Mouse (Mus musculus) myocyte (in vitro differentiated cells): Measurements from ENCODE around the gene Dyrk3. TPM values are rescaled to one million over a fixed set of nuclear protein-coding genes. Genes with fewer than 3 reads are reported as not detected.

ENCODE experiments used
- H3K27me3 ChIP-seq: one replicate; pipeline ENCODE4 v1.6.1; 2011; ENCODE audit not compliant: control insufficient read depth, insufficient read depth, insufficient read length
- H3K36me3 ChIP-seq: one replicate; pipeline ENCODE4 v1.6.1; 2011; ENCODE audit not compliant: control insufficient read depth, insufficient read depth
- H3K4me2 ChIP-seq: one replicate; pipeline ENCODE4 v1.6.1; 2011; ENCODE audit warnings: low read depth, control low read depth
- H3K4me3 ChIP-seq: one replicate; pipeline ENCODE4 v1.5.1; 2011; ENCODE audit warnings: mild to moderate bottlenecking, control low read depth, moderate library complexity
- H3K79me2 ChIP-seq: one replicate; pipeline ENCODE4 v1.6.1; 2011; ENCODE audit not compliant: control insufficient read depth, insufficient read depth
- H3ac ChIP-seq: one replicate; pipeline ENCODE4 v1.6.1; 2011; ENCODE audit not compliant: control insufficient read depth, insufficient read length
- CEBPB ChIP-seq: IDR thresholded peaks from 2 replicates; pipeline ENCODE4 v1.6.1; 2011; ENCODE audit warnings: mild to moderate bottlenecking, moderate library complexity; ENCODE audit not compliant: poor library complexity, insufficient read depth, severe bottlenecking
- E2F4 ChIP-seq: IDR thresholded peaks from one replicate; pipeline ENCODE4 v1.6.1; 2011; ENCODE audit warnings: mild to moderate bottlenecking, control low read depth, moderate library complexity; ENCODE audit not compliant: insufficient read depth
- MAX ChIP-seq: IDR thresholded peaks from one replicate; pipeline ENCODE4 v1.6.1; 2011; ENCODE audit warnings: low read depth, mild to moderate bottlenecking, control low read depth
- MYOD1 ChIP-seq, 3 experiments: IDR thresholded peaks; one replicate each; pipeline ENCODE4 v1.6.1; 2011; ENCODE audit warnings: control low read depth in 2 of 3, low read depth in 2 of 3, mild to moderate bottlenecking in 2 of 3, moderate library complexity in 1 of 3; ENCODE audit not compliant: insufficient read length in 2 of 3, control insufficient read depth in 1 of 3
- MYOG ChIP-seq, 3 experiments: IDR thresholded peaks; one replicate each; pipeline ENCODE4 v1.6.1; 2011; ENCODE audit warnings: control low read depth in 2 of 3, low read depth in 2 of 3, mild to moderate bottlenecking in 2 of 3; ENCODE audit not compliant: insufficient read length in 2 of 3, control insufficient read depth in 1 of 3, insufficient read depth in 1 of 3
- POLR2A ChIP-seq: IDR thresholded peaks from one replicate; pipeline ENCODE4 v1.6.1; 2011; ENCODE audit warnings: low read depth, mild to moderate bottlenecking, control low read depth, moderate library complexity; ENCODE audit not compliant: insufficient read length
- POLR2AphosphoS2 ChIP-seq: IDR thresholded peaks from one replicate; pipeline ENCODE4 v1.6.1; 2011; ENCODE audit warnings: low read depth, control low read depth; ENCODE audit not compliant: insufficient read length
- REST ChIP-seq: IDR thresholded peaks from one replicate; pipeline ENCODE4 v1.6.1; 2011; ENCODE audit warnings: mild to moderate bottlenecking, control low read depth, moderate library complexity; ENCODE audit not compliant: insufficient read depth, insufficient read length
- SRF ChIP-seq: IDR thresholded peaks from one replicate; pipeline ENCODE4 v1.6.1; 2011; ENCODE audit warnings: low read depth; ENCODE audit not compliant: control insufficient read depth, insufficient read length
- TCF12 ChIP-seq: IDR thresholded peaks from one replicate; pipeline ENCODE4 v1.6.1; 2011; ENCODE audit warnings: mild to moderate bottlenecking, control low read depth; ENCODE audit not compliant: poor library complexity, insufficient read depth, severe bottlenecking
- TCF3 ChIP-seq: IDR thresholded peaks from one replicate; pipeline ENCODE4 v1.6.1; 2011; ENCODE audit warnings: low read depth, control low read depth; ENCODE audit not compliant: insufficient read length
- USF1 ChIP-seq: IDR thresholded peaks from one replicate; pipeline ENCODE4 v1.6.1; 2011; ENCODE audit warnings: low read depth, mild to moderate bottlenecking, control low read depth, moderate library complexity
- polyA plus RNA-seq: library from polyadenylated mRNA; unstranded; fragments of >200 nt; fragmentation: generic; extraction: Trizol; gene quantifications from one replicate; pipeline ENCODE4 v1.2.1, GENCODE M21; 2012; ENCODE audit warnings: missing spikeins

The Dyrk3 gene
- polyA plus RNA-seq, 1 experiment: 2.7 TPM

- Histone ChIP-seq H3K36me3 (no peaks in the 10 kb centered on the region), H3K27me3 (no peaks in the 10 kb centered on the region), H3ac (no peak overlapping the region), H3K4me3 (no peak overlapping the region), H3K79me2 (peaks cover 99% of the 10 kb centered on the region), H3K4me2 (peak overlapping the region; percentile 33)
- TF ChIP-seq CEBPB: no peak
- no peak for TF ChIP-seq POLR2A
- TF ChIP-seq MYOD1 (IDR thresholded peaks at IDR 0.05; ENCODE audit: control insufficient read depth in 1 of 3, insufficient read length in 2 of 3, low read depth in 2 of 3): no peak
- TF ChIP-seq USF1: no peak
- TF ChIP-seq POLR2AphosphoS2: no peak
- TF ChIP-seq MYOG (IDR thresholded peaks at IDR 0.05; ENCODE audit: control insufficient read depth in 1 of 3, insufficient read depth in 1 of 3, insufficient read length in 2 of 3, low read depth in 2 of 3): no peak
- TF ChIP-seq TCF12: no peak
- TF ChIP-seq E2F4: no peak
- TF ChIP-seq REST: no peak
- no peak for TF ChIP-seq TCF3
- no peak for TF ChIP-seq MAX
- TF ChIP-seq SRF: no peak
These were observed 58.4 kb downstream of the Dyrk3 start for GRCm38 (mm10) chr1:131079762-131080161.

DNA sequence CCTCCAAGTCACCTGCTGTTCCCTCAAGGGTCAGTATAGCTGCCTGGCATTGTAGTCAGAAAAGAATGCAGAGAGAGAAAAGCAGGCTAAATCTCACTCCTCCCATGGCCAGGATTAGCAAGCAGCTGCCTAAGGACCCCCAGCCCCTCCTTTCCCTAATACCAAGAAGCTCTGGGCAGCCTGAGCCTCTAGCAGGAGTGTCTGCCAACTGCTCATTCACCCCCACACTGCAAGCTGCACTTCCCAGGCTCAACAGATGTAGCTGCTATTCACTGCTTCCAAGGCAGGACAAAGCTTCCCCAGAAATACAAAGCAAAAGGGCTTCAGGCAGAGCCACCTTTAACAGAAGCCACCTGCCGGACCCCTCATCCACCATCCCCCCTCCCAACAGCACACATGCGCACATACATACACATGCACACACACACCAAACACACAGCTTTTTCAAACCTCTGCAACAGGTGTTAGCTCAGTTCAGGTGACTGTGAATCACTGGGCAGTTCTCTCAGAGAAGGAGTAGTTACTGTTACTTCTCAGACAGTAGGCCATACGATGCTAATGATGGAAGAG is 59.3 kb downstream of the Dyrk3 start:
- Histone ChIP-seq H3K79me2 (peaks cover 99% of the 10 kb centered on the region), H3K36me3 (no peaks in the 10 kb centered on the region), H3ac (no peak overlapping the region), H3K27me3 (no peaks in the 10 kb centered on the region), H3K4me3 (no peak overlapping the region), H3K4me2 (no peak overlapping the region)
- TF ChIP-seq SRF (no peak), E2F4 (no peak), TCF3 (no peak), MYOD1 (IDR thresholded peaks at IDR 0.05; ENCODE audit: control insufficient read depth in 1 of 3, insufficient read length in 2 of 3, low read depth in 2 of 3) (peak in 2 of 3 experiments; percentile 67 to 76), REST (no peak), MAX (no peak), USF1 (no peak), TCF12 (peak; percentile 68), POLR2A (no peak), MYOG (IDR thresholded peaks at IDR 0.05; ENCODE audit: control insufficient read depth in 1 of 3, insufficient read depth in 1 of 3, insufficient read length in 2 of 3, low read depth in 2 of 3) (peak in 2 of 3 experiments; percentile 73 to 96), CEBPB (no peak)

Other genes starting within 250 kb of the Dyrk3 start
- not detected for gene Il20, start 226.9 kb downstream of the Dyrk3 start, polyA plus RNA-seq
- 0.11 TPM for gene Il19, start 198.2 kb downstream of the Dyrk3 start, polyA plus RNA-seq
- gene Il10, start 118.5 kb downstream of the Dyrk3 start, polyA plus RNA-seq: not detected
- 123 TPM for gene Mapkapk2, start 40.5 kb downstream of the Dyrk3 start, polyA plus RNA-seq
- 32.6 TPM for gene Eif2d, start 14.8 kb upstream of the Dyrk3 start, polyA plus RNA-seq
- 9.8 TPM for gene Rassf5, start 106.9 kb upstream of the Dyrk3 start, polyA plus RNA-seq
- gene Ikbke, start 141.3 kb upstream of the Dyrk3 start, polyA plus RNA-seq: 1.7 TPM